Mouse (Mus musculus) frontal cortex, postnatal 25 days (tissue): ENCODE measurements around the gene Dmtf1.
"Not testable (repeated sequence)": the region's sequence is repeated elsewhere in the genome, so short reads cannot be mapped to it uniquely, and the experiment has no call there.

Source experiments
- DNase-seq, 2 experiments: peaks; one replicate each; pipeline ENCODE4 v3.0.0; 2022; ENCODE audit warnings: low spot score in 2 of 2

Gene Dmtf1

DNA sequence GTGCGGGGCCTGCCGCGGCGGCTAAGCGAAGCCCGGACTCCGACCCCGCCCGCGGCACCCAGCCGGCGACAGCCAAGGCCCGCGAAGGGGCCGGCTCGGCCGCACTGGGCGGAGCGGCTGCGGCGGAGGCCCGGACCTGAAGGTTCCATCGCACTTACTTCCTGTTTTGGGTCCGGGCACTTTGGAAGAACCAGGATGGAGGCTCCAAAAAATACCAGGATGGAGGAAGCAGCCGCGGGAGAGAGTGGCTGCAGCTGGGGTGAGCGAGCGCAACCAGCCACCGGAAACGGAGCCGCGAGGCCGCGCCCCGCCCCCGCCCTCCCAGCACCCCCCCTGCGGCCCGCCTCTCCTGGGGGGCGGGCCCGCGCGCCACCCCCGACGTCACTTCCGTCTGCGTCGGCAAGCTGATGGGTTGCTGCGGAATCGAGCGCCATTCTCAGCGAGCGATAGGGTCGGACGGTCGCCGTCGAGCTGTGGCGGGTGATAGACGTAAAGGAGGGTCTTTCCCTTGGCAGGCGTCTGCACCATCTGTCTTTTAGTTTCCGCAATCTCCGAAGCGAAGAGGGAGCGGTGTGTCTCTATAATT is at the start of gene Dmtf1:
Dmtf1 (minus strand) TSS at position 321 of the 586 bp plus-strand sequence.
- DNase-seq = peak; percentile 67 to 80

DNA sequence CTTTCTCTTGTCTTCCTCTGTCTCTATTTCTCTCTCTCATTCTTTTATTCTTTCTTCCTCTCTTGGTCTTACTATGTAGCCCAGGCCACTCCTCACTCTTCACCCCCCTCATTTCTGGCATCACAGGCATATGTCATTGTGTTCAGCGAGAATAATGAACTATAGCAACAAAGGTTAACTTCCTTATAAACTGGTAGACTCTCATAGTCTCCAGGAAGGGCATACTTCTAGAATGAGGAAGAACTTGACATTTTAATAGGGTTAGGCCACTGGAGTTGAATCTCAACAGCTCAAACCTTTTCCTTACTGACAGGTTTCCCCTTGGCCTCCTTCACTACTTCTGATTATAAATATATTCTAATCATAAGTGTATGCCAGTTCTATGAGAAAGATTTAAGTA is 24.9 kb upstream of the Dmtf1 start:
- no peak for DNase-seq

DNA sequence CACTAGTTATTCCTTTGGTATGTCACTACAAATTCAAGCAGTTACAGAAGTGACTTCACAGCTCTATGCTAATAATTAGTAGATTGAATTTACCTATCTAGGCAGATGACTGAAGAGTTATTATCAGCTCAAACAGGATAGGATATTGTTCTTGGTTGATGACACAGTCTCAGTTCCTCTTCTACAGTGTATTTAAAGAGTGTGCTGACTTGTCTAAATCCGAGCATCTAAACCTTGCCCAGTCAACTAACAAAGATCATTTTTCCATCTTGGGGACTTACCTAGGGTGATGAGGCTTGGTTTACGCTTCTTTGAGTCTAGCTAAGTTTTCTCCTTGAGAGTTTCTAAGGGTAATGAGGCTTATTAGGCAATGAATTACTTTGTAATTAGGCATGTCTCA is 11.7 kb upstream of the Dmtf1 start:
- DNase-seq = no peak

DNA sequence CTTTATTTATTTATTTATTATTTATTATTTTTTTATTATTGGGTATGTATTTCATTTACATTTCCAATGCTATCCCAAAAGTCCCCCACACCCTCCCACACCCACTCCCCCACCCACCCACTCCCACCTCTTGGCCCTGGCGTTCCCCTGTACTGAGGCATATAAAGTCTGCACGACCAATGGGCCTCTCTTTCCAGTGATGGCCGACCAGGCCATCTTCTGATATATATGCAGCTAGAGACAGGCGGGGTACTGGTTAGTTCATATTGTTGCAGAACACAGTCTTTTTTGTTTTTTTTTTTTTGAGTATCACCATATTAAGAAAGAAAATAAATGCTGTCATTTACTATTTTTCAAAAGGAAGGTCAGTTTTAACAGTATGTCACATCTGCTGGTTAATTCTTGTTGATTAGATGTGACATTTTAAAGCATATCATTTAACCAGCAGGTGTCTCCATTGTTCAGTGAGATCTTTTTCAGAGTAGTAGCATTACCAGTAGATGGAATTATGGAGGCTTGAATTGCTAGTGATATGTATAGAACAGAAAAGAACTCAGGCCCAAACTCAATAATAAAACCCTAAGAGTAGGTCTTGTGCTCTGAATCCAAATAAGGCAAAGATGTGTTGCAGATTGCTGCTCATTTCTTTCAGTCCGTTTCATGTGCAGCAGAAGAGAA is 7.9 kb upstream of the Dmtf1 start:
- not testable (repeated sequence) for DNase-seq

DNA sequence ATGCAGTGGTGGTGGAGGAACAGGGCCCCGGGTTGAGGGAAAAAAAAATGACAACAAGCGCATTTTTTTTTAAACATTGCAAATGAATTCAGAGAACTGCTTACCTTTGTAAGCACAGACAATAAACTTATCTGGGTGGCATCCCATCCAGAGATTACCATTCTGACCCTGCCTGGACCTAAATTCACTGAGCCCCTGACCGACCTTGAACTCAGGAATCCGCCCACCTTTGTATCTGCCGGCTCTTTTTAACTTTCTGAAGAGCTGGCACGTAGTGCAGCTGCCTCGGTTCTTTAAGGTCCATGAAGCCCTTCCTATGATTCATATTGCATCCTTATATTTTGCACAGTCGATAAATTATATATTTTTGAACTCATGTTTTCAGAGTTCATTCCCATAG is 4.8 kb upstream of the Dmtf1 start:
- no peak for DNase-seq

DNA sequence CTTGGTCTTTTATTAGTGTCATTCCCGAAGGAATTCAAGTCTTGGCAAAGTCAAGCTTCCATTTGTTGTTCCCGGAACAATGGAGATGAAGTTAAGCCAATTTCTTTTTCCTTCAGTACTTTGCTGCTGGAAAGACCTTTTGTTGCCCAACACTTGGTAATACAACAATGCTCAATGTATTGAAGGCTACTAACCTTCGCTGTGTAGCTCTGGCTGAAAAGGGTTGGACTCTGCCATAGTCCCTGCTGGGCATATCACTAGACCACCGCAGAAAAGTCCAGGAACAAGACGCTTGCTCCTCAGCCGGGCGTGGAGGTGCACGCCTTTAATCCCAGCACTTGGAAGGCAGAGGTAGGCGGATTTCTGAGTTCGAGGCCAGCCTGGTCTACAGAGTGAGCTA is 3.6 kb upstream of the Dmtf1 start:
- DNase-seq = not testable (repeated sequence)

DNA sequence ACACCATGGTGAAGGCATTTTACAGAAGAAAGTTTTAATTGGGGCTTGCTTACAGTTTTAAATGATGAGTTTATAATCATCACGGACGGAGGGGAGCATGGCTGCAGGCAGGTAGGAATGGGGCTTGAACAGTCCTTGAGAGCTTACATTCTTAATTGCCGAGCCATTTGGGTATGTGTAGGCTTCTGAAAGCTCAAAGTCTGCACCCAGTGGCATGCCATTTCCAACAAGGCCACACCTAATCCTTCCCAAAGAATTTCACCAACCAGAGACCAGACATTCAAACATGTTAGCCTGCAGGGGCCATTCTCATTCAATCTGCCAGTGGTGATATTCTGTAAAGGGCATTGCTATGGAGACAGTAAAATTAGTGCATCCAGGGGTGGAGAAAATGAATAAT is 1.8 kb upstream of the Dmtf1 start:
- DNase-seq = no peak

DNA sequence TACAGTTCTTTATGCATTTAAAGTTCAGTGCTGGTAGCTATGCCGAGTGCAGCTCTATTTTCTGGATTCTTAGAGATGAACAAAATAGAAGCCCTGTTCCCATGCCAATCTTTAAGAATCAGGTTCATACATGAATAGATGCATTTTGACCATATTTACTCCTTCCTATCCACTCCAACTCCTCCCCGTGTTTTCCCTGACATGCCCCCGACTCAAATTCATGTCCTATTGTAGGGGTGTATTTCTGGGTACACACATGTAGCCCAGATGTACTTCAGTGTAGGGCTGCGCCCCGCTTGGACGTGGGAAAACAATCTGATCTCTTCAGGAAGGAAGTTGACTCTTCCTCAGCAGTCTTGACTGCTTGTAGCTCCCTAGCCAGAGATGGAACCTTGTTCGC is 512 bp upstream of the Dmtf1 start:
- no peak for DNase-seq

DNA sequence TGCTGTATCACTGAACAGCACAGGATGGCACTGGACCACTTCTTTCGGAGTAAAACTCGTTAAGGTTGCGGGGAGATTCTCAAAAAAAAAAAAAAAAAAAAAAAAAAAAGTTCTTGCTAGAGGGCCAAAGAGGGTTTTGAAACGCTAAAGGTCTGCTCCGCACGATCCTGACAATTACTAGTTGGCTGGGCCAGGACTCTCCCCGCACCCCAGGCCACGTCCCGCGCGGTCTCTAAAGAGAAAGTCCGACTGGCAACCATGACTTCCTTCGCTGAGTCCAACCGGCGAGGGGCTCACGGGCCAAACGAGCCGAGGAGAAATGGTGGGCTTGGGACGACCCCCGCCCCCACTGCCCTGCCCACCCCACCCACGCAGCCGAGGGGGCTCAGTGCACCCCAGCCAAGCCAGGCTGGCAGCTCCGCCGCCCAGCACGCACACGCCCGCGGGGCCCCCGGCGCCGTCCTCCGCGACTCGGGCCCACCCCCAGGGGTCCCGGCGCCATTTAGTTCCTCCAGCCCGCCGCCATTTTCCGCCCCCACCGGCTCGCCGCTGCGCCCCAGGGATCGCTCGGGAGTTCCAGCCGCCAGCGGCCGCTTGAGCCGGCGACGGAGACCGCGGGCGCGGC is 633 bp downstream of the Dmtf1 start:
- DNase-seq = no peak

DNA sequence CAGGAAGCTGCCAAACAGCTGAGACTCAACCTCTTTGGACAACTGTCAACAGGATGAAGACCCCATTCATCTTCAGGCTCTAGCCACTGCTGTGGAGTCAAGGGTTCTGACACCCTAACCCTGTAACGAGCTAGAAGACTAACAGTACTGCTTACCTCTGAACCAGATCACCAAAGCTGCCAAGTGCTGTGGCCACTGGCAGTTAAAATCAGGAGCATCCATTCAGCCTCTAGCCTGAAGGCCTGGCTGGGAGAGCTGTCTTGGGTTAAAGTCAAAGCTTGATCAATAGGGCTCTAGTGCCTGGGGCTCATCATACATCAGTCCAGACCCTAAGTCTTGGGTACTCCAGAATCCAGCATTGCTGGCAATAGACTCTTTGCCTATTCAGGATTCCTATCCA is 4.2 kb downstream of the Dmtf1 start:
- DNase-seq = no peak

DNA sequence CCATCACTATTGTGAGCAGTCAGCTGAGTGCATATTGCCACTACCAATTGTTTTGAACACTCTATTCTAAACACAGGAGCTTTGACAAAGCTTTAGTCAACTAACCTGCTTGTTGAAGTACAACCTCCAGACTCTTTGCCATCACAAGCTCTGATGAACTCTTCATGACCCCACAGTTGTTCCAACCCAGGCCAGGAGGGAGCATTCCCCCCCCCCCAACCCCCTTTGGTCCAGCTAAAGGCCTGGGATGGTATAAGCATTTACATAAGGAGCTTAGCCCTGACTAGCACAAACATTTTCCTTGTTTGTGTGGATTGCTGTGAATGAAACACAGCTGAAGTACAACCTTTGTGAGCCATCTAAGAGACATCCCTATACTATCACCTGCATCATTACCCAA is 4.8 kb downstream of the Dmtf1 start:
- no peak for DNase-seq

DNA sequence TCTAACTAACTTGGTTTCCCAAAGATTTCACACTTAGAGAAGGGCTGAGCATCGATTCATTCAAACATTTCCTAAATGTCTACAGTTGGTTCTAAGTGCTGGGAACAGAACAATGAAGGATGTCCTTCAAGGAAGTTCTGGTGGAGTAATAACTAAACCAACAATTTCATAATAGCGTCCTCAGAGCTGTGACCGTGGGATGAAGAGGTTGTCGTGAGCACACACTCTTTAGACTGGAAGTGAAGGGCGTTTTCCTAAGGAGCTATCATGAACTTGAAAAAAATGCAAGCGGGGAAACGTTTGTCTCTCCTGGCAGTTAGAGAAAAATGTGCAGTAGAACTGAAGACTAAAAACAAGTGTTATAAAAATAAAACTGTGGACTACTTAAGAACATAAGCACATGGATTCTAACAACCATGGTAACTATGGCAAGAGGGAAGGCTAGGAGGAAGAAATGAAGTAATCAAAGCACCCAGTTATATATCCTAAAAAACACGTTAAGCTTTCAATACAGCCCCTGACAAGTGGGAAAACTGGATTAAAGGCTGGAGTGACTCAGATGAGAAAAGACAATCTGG is 12.2 kb downstream of the Dmtf1 start:
- no peak for DNase-seq

DNA sequence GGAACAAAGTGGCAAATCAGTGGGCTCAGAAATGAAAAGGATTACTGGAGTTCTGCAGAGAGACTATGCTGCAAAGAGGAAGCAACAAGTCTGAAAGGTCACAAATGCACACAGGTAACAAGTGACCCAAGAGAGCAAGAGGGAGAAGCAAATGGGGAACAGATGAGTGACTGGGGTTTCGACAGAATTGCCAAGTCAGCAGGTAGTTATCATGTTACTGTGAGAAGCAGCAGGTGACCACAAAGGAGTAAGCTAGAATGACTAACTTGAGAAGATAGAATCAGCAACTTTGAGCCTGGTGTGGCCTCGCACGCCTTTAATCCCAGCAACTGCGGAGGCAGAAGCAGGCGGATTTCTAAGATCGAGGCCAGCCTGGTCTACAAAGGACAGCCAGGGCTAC is 19.2 kb downstream of the Dmtf1 start:
- no peak for DNase-seq

DNA sequence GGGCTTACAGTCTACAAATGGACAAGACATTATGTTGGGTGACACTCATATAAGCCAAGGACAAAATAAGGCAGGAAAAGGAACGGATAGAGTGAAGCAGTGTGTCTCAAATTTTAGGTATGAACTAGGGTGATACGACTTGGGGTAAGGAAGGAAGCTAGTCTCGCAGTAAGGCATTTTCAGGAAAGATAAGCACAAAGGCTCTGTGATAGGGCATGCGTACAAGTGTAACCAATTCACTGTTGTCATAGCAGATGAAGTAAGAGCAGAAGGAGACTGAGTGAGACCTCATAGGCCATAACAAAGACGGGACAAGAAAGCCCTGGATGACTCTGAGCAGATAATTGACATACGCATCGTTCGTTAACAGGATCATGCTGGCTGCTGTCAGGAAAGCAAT is 20.9 kb downstream of the Dmtf1 start:
- DNase-seq = no peak

DNA sequence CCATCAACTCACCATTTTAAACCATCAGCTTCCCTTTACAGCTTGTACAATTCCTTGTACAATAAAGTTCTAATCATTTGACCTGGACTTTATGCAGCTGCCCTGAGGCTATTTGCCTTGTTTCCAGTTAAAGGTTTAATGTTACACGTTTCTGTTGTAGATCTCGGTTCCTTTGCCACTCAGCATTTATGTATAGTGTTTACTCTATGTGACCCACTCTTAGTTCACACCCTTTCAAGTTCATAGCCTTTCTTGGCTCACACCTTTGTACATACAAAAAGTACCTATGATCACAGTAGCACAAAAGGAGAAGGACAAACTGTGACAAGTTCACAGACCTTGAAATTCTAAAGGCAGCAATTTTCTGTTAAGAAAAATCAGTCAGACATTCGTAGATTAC is 26.0 kb downstream of the Dmtf1 start:
- no peak for DNase-seq

DNA sequence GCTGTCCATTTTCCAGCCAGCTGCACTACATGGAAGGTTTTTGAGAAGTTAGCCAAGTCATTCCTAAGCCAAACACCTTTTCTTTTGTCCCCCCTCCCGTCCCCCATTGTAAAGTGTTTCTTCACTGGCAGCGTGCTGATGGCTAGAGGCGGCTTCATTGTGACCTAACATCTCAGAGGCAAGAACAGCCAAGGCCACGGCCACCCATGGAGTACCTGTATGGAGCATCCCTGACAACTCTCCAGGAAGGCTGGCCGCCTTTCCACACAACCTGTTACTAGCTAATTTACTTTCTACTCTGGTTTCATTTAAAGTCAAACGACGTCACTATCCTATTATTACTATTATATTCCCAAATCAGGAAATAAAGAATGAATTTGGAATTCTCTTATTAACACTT is 29.8 kb downstream of the Dmtf1 start:
- no peak for DNase-seq

DNA sequence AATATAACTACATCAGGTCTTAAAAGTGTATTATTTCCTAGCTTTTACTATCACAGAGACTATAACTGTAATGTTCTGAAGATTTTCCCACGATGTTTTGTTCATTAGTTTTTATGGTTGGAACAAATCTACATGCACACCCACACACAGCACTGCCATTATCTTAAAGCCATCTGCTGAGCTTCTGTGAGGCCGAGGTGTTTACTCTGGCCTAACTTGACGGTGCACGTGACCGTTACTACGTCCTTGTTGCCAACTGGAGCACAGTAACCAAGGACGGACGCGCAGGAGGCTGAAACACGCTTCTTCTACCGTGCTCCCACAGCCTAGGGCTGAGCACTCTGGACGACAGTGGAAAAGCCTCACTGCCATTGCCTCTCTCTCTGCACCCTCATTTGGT is 33.0 kb downstream of the Dmtf1 start:
- no peak for DNase-seq

DNA sequence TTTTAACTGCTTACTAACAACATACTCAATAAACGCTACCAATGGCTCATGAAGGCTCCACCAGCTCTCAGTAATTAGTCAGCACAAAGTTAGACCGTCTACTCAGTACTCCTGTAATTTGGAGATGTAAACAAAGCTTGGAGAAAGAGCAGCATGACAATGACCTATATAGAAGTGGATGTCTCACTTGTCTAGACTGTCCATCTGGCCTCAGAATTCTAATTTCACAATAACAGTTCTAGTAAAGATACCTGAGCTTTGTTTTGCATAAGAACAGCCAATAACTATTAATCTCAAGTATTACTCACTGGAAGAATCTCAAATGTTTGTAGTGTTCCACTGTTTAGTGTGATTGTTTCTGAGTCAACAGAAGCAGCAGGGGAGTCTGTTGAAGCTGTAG is 37.4 kb downstream of the Dmtf1 start:
- no peak for DNase-seq

DNA sequence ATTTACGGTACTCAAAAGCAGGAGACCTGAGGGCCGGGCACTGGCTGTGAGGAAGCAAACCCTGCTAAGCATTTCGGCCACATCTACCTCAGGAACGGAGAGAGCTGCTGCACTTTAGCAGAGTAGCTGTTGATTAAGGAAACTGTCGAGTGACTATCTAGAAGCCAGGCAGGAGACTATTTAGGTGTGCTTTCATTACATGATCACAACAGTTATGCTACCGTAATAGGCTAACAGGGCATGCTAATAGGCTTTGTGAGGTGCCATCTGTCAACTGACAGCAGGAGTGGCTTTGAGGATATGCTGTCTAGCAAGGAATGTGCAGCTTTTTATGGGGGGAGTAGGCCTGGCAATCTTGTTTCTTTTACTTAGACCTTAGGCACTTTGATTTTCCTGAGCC is 47.4 kb downstream of the Dmtf1 start:
- DNase-seq = no peak

DNA sequence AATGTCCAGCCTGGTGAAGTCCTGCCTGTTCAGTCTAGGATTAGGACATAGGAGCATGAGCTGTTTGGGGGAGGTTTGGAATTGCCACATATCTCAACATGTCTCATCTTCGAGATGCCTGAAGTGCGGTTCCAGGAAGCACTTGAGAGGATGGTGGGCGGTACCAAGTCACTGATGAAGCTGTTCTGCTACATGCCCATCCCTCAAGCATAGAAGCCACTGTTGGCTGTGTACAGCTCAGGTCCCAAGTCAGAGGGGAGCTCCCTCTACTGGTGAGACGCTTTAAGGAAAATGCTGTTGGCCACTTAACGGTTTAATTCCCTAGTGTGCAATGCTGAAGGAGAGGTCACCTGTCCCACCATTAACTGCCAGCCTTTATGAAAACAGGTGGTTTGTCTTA is 49.8 kb downstream of the Dmtf1 start:
- no peak for DNase-seq

DNA sequence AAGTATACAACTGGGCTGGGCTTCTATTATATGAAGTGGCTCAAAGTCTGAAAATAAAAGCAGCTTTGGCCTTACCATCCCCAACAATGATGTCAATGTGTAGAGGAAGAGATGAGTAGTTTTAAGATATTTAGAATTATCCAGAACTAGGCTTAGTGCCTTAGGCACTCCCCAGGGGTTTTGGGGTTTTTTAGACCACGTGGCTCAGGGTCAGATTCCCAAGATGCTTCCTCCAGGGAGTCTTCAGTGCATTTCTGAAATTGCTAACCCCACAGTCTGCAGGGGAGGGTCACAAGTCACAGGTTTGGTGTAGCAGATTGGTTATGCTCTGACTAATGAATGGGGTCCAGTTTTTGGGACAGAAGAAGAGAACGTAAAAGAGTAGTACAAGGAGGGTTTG is 50.3 kb downstream of the Dmtf1 start:
- no peak for DNase-seq

DNA sequence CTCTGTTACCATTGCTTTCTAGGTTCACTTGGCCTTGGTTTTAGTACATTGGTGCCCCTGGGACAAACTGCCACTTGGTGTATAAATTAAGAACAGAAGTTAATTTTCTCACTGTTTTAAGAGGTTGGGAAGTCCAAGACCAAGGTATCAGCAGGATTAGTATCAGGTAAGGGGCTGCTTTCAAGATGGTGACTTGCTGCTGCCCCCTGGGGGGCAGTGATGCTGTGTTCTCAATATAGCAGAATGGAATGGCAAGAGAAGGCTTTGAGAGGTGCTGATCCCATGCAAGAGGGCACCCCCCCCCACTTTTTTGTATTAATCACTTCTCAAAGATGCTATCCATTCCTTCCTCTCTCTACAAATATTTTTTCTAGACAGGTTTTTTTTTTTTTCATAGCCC is 52.0 kb downstream of the Dmtf1 start:
- DNase-seq = no peak

DNA sequence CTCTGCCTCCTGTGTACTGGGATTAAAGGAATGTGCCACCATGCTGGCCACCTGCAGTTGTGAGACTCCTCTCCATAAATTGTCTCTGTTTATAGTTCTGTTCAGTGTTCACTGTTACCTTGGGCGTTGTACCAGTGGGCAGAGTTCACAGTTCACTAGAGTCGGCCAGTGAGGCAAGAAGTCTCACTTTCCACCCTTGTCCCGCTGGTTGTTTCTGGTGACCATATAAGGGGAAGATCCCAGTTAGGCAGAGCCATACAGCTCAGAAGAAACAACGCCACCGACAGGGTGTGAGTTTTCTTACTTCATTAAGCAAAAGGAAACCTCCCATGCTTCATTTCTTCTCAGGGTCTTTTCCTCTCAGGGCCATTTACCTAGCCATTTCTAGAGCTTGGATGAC is 53.1 kb downstream of the Dmtf1 start:
- DNase-seq = no peak
